Mouse (Mus musculus) hindbrain, embryonic 12.5 days (tissue): ENCODE data around the gene Abcb6. TPM values are rescaled to one million over a fixed set of nuclear protein-coding genes. Genes with fewer than 3 reads are reported as not detected.

Experiments
- ATAC-seq: fragments of 200-750 bp; cut with Nextera tagmentation; 2 replicates; pipeline ENCODE4 v1.8.0; 2017; ENCODE audit warnings: moderate TSS enrichment; ENCODE audit not compliant: low FRiP score
- H3K27ac ChIP-seq: fragments of 300-500 bp; sonication (generic); 2 replicates; pipeline ENCODE4 v1.5.1; 2016; ENCODE audit warnings: mild to moderate bottlenecking
- H3K27me3 ChIP-seq: fragments of 300-500 bp; sonication (generic); 2 replicates; pipeline ENCODE4 v1.6.1; 2016; ENCODE audit warnings: mild to moderate bottlenecking
- H3K36me3 ChIP-seq: fragments of 300-500 bp; sonication (generic); 2 replicates; pipeline ENCODE4 v1.6.1; 2016; ENCODE audit warnings: mild to moderate bottlenecking
- H3K4me1 ChIP-seq: fragments of 300-500 bp; sonication (generic); 2 replicates; pipeline ENCODE4 v1.6.1; 2016
- H3K4me2 ChIP-seq: fragments of 300-500 bp; sonication (generic); replicated peaks from 2 replicates; pipeline ENCODE4 v1.6.1; 2016; ENCODE audit warnings: mild to moderate bottlenecking
- H3K4me3 ChIP-seq: fragments of 300-500 bp; sonication (generic); 2 replicates; pipeline ENCODE4 v1.5.1; 2016; ENCODE audit warnings: mild to moderate bottlenecking
- H3K9ac ChIP-seq: fragments of 300-500 bp; sonication (generic); 2 replicates; pipeline ENCODE4 v1.6.1; 2016; ENCODE audit warnings: mild to moderate bottlenecking, moderate library complexity
- H3K9me3 ChIP-seq: fragments of 300-500 bp; sonication (generic); replicated peaks from 2 replicates; pipeline ENCODE4 v1.6.1; 2016; ENCODE audit warnings: mild to moderate bottlenecking
- WGBS: fragments of 180-500 bp; shearing (Covaris S2); methylation state at CpG from one replicate; pipeline ENCODE4 v1.1.7; 2016; 5-methylcytosine and 5-hydroxymethylcytosine counted together
- polyA plus RNA-seq: library from polyadenylated mRNA; unstranded; fragments of >200 nt; fragmentation: Nextera tagmentation; extraction: Ambion mirVana; gene quantifications from 2 replicates; pipeline ENCODE4 v1.2.1, GENCODE M21; 2016

Gene Abcb6
- polyA plus RNA-seq, 1 experiment from 2014 or later = 41.3 TPM

GRCm38 (mm10) chr1:75216797-75217585, 36.8 kb upstream of the Abcb6 start:
- Histone ChIP-seq H3K9ac (no peak overlapping the region), H3K4me1 (peaks cover 24% of the 10 kb centered on the region), H3K27ac (no peak overlapping the region), H3K4me3 (no peak overlapping the region), H3K4me2 (no peak overlapping the region), H3K27me3 (peaks cover 66% of the 10 kb centered on the region), H3K9me3 (no peaks in the 10 kb centered on the region), H3K36me3 (peaks cover 34% of the 10 kb centered on the region)
- 79% methylated on average over 13 of the region's 13 CpGs for WGBS
- no peak for ATAC-seq

GRCm38 (mm10) chr1:75215785-75216184, 35.6 kb upstream of the Abcb6 start:
- Histone ChIP-seq H3K4me1 (peaks cover 33% of the 10 kb centered on the region), H3K27me3 (peaks cover 53% of the 10 kb centered on the region), H3K27ac (no peak overlapping the region), H3K36me3 (peaks cover 37% of the 10 kb centered on the region), H3K4me2 (no peak overlapping the region), H3K4me3 (no peak overlapping the region), H3K9me3 (no peaks in the 10 kb centered on the region), H3K9ac (no peak overlapping the region)
- no peak for ATAC-seq
- WGBS = 95% methylated on average over 9 of the region's 9 CpGs

DNA sequence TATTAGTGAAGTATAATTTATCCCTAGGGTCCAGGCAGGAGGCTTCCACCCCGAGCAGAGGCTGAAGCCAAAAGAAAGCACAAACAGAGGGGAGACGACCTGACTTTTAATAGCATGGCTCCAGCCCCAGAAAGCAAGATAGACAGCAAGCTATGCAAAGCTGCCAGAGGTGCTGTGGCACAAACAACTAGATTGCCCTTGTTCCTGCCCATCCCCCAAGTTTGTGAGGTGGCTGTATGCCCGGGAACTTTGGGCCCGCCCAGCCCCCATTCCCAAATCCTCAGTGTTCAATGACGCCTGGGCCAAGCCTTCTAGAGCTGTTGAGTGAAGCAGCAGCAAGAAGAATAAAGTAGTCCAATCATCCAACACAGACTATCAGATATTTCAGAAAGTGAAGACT, 34.7 kb upstream of the Abcb6 start:
- WGBS = 75% methylated on average over 5 of the region's 5 CpGs
- peaks cover 37% of the 10 kb centered on the region for H3K4me1 ChIP-seq
- H3K27ac ChIP-seq = no peak overlapping the region
- no peak overlapping the region for H3K9ac ChIP-seq
- H3K4me2 ChIP-seq = no peak overlapping the region
- peaks cover 44% of the 10 kb centered on the region for H3K27me3 ChIP-seq
- H3K9me3 ChIP-seq = no peaks in the 10 kb centered on the region
- no peak for ATAC-seq
- H3K4me3 ChIP-seq = no peak overlapping the region
- peaks cover 37% of the 10 kb centered on the region for H3K36me3 ChIP-seq

- no peak overlapping the region for H3K27ac ChIP-seq
- no peak overlapping the region for H3K9ac ChIP-seq
- no peaks in the 10 kb centered on the region for H3K9me3 ChIP-seq
- peaks cover 37% of the 10 kb centered on the region for H3K4me1 ChIP-seq
- no peak overlapping the region for H3K4me3 ChIP-seq
- 61% methylated on average over 2 of the region's 2 CpGs for WGBS
- H3K27me3 ChIP-seq = peaks cover 42% of the 10 kb centered on the region
- ATAC-seq = no peak
- H3K4me2 ChIP-seq = no peak overlapping the region
- H3K36me3 ChIP-seq = peaks cover 37% of the 10 kb centered on the region
Observed at GRCm38 (mm10) chr1:75214442-75214841, 34.2 kb upstream of the Abcb6 start.

DNA sequence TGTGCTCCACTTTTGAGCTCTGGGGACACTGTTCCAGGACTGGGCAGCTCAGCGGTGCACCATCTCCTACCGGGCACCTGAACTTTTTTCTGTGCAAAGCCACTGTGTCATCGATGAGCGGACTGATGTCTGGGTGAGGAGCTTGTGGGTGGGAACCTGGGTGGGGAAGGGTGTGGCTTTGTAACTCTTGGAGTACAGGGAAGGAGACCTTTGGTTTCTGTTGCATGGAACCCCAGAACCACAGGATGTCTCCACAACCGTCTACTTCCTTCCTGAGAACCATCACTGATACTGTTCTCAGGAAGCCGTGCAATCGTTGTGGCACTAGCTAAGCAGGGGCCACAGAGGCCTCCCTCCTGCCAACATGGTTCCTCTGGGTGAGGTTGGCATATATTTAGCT, 32.9 kb upstream of the Abcb6 start:
- ATAC-seq = no peak
- H3K4me3 ChIP-seq = no peak overlapping the region
- H3K9ac ChIP-seq = no peak overlapping the region
- peaks cover 37% of the 10 kb centered on the region for H3K36me3 ChIP-seq
- H3K4me1 ChIP-seq = peaks cover 36% of the 10 kb centered on the region
- peaks cover 37% of the 10 kb centered on the region for H3K27me3 ChIP-seq
- no peak overlapping the region for H3K27ac ChIP-seq
- H3K4me2 ChIP-seq = no peak overlapping the region
- 97% methylated on average over 7 of the region's 7 CpGs for WGBS
- no peaks in the 10 kb centered on the region for H3K9me3 ChIP-seq

DNA sequence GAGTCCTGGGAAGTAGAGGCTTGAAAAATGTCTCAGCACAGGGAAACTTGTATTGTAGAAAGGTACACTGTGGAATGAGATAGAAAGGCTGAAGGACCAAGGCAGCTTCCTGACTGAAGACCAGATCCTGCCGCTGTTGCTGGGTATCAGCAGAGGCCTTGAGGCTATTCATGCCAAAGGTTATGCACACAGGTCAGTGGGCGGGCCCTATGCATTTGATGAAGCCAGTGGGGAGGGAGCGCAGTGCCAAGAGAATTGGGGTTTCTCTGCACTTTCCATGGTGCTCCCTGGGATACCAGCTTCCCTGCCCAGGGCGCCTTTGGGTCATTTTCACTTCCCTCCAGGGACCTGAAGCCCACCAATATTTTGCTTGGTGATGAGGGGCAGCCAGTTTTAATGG, 32.4 kb upstream of the Abcb6 start:
- Histone ChIP-seq H3K27ac (no peak overlapping the region), H3K9me3 (no peaks in the 10 kb centered on the region), H3K4me1 (peaks cover 36% of the 10 kb centered on the region), H3K36me3 (peaks cover 37% of the 10 kb centered on the region), H3K4me2 (0 out of 2 replicates have a peak overlapping the region, but pooled peaks have one; percentile 86), H3K4me3 (no peak overlapping the region), H3K27me3 (peaks cover 32% of the 10 kb centered on the region), H3K9ac (no peak overlapping the region)
- no peak for ATAC-seq
- WGBS = 82% methylated on average over 4 of the region's 4 CpGs

DNA sequence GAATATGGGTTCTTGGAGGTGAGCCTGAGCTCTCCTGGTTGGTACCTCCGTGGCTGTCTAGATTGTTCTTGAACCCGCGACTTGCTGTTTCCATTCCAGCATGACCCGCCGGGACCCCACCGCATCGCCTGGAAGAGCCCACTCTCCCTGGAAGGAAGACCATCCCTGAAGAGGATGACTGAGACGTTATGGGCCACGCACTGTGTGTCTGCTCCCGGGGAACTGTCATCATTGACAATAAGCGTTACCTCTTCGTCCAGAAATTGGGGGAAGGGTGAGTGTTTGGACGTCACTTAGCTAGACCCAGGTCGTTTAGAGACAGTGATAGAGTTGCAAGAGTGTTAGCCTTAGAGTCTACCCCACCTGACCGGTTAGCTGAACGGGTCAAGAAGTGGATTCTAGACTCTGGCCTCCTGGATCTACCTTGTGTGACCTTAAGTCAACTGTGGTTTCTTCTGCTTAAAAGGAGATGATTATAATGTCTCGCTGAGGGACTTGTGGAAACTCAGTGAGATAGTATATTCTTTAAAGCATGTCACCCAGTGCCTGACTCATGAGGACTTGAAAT, 31.0 kb upstream of the Abcb6 start:
- Histone ChIP-seq H3K9me3 (no peaks in the 10 kb centered on the region), H3K27me3 (peaks cover 18% of the 10 kb centered on the region), H3K4me2 (peak overlapping the region; percentile 86), H3K27ac (no peak overlapping the region), H3K9ac (peak overlapping the region; percentile 92), H3K36me3 (peaks cover 37% of the 10 kb centered on the region), H3K4me3 (peak overlapping the region; percentile 77), H3K4me1 (peaks cover 36% of the 10 kb centered on the region)
- peak; percentile 27; the same call in 1 of the 2 replicates for ATAC-seq
- WGBS = 12% methylated on average over 17 of the region's 17 CpGs

GRCm38 (mm10) chr1:75210136-75211087, 30.2 kb upstream of the Abcb6 start, which contains the start of the genes Glb1l and Stk16:
Gene Glb1l, minus strand, starts transcription at chr1:75210813.
Gene Stk16, plus strand, starts transcription at chr1:75210838.
- H3K36me3 ChIP-seq = peaks cover 36% of the 10 kb centered on the region
- peak within 1 kb of the TSS; percentile 77 for H3K4me3 ChIP-seq
- H3K4me1 ChIP-seq = peaks cover 36% of the 10 kb centered on the region
- WGBS = 6% methylated on average over 42 of the region's 42 CpGs
- no peak within 1 kb of the TSS for H3K27ac ChIP-seq
- H3K27me3 ChIP-seq = peaks cover 10% of the 10 kb centered on the region
- peak within 1 kb of the TSS; percentile 92 for H3K9ac ChIP-seq
- no peaks in the 10 kb centered on the region for H3K9me3 ChIP-seq
- ATAC-seq = peak; percentile 91
- H3K4me2 ChIP-seq = peak within 1 kb of the TSS; percentile 86

DNA sequence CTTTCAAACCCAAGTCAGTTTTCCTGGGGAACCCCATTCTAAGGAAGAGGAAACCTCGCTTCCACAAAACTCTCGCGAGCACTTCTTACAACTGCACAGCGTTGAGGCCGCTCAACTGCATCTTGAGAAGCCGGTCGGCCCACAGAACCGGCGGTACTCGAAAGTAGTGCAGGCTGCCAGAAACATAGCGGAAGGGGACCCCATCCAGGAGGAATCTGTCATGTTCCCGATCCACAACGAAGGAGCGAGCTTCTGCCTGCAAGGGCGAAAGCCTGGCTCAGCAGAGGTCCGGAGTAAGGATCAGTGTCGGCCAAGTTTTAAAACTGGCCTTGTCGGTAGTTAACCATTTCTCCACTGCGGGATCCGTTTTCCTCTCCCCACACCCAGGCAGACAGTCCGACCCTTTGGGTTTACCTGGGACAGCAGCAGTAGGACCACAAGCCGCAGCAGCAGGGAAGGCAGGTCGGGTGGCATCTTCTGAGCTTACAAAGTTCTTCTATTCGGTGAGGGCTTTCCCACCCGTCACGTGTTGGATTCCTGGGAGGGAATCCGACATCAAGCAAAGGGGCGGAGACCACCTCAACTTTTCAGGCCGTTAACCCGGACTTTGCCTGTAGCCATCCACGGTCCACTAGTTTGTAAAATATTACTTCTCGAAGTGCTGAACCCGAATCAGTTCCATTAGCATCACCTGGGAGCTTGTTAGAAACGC, 28.9 kb upstream of the Abcb6 start:
- no peaks in the 10 kb centered on the region for H3K9me3 ChIP-seq
- ATAC-seq = no peak
- peak overlapping the region; percentile 86 for H3K4me2 ChIP-seq
- peaks cover 36% of the 10 kb centered on the region for H3K4me1 ChIP-seq
- peak overlapping the region; percentile 25 for H3K4me3 ChIP-seq
- peak overlapping the region; percentile 44 for H3K9ac ChIP-seq
- H3K27ac ChIP-seq = no peak overlapping the region
- H3K27me3 ChIP-seq = peaks cover 10% of the 10 kb centered on the region
- peaks cover 23% of the 10 kb centered on the region for H3K36me3 ChIP-seq
- 14% methylated on average over 34 of the region's 34 CpGs for WGBS

- Histone ChIP-seq H3K27me3 (no peaks in the 10 kb centered on the region), H3K4me3 (no peak overlapping the region), H3K9me3 (no peaks in the 10 kb centered on the region), H3K9ac (no peak overlapping the region), H3K36me3 (peaks cover 46% of the 10 kb centered on the region), H3K4me1 (no peaks in the 10 kb centered on the region), H3K27ac (no peak overlapping the region), H3K4me2 (no peak overlapping the region)
- no peak for ATAC-seq
- WGBS = 85% methylated on average over 1 of the region's 1 CpGs
Observed at GRCm38 (mm10) chr1:75201236-75201635, 21.0 kb upstream of the Abcb6 start.

- H3K36me3 ChIP-seq = peaks cover 30% of the 10 kb centered on the region
- ATAC-seq = 0 out of 2 replicates have a peak, but pooled peaks have one; percentile 12
- WGBS = 1% methylated on average over 19 of the region's 19 CpGs
Observed at GRCm38 (mm10) chr1:75192452-75192851, 12.3 kb upstream of the Abcb6 start.

More at GRCm38 (mm10) chr1:75192452-75192851, 12.3 kb upstream of the Abcb6 start:
- Histone ChIP-seq H3K4me1 (peaks cover 24% of the 10 kb centered on the region), H3K4me3 (peak overlapping the region; percentile 75), H3K4me2 (peak overlapping the region; percentile 89), H3K9me3 (no peaks in the 10 kb centered on the region), H3K27ac (peak overlapping the region; percentile 89), H3K9ac (peak overlapping the region; percentile 82), H3K27me3 (no peaks in the 10 kb centered on the region)
